Mouse (Mus musculus) hindbrain, embryonic 11.5 days (tissue): Measurements from ENCODE around the gene Nop56. TPM values are rescaled to one million over a fixed set of nuclear protein-coding genes. Genes with fewer than 3 reads are reported as not detected.

ENCODE experiments used
- ATAC-seq: fragments of 200-750 bp; cut with Nextera tagmentation; 2 replicates; pipeline ENCODE4 v1.8.0; 2017; ENCODE audit warnings: mild to moderate bottlenecking, moderate TSS enrichment, moderate library complexity; ENCODE audit not compliant: low FRiP score
- DNase-seq: peaks from one replicate; pipeline ENCODE4 v3.0.0-alpha.2; 2015; ENCODE audit warnings: low spot score
- H3K27ac ChIP-seq: fragments of 300-500 bp; sonication (generic); 2 replicates; pipeline ENCODE4 v1.5.1; 2014; ENCODE audit warnings: mild to moderate bottlenecking, low read depth, low read length
- H3K27me3 ChIP-seq: fragments of 300-500 bp; sonication (generic); 2 replicates; pipeline ENCODE4 v1.6.1; 2014; ENCODE audit warnings: mild to moderate bottlenecking, low read length, moderate library complexity, mixed read lengths; ENCODE audit not compliant: control insufficient read depth, insufficient read depth
- H3K36me3 ChIP-seq: fragments of 300-500 bp; sonication (generic); 2 replicates; pipeline ENCODE4 v1.6.1; 2014; ENCODE audit warnings: mild to moderate bottlenecking, low read length, moderate library complexity, mixed read lengths; ENCODE audit not compliant: control insufficient read depth, insufficient read depth
- H3K4me1 ChIP-seq: fragments of 300-500 bp; sonication (generic); replicated peaks from 2 replicates; pipeline ENCODE4 v1.6.1; 2014; ENCODE audit warnings: low read length, mixed read lengths; ENCODE audit not compliant: control insufficient read depth, insufficient read depth
- H3K4me2 ChIP-seq: fragments of 300-500 bp; sonication (generic); replicated peaks from 2 replicates; pipeline ENCODE4 v1.6.1; 2014; ENCODE audit warnings: mild to moderate bottlenecking, low read depth, low read length
- H3K4me3 ChIP-seq: fragments of 300-500 bp; sonication (generic); 2 replicates; pipeline ENCODE4 v1.5.1; 2014; ENCODE audit warnings: low read depth, low read length
- H3K9ac ChIP-seq: fragments of 300-500 bp; sonication (generic); 2 replicates; pipeline ENCODE4 v1.6.1; 2014; ENCODE audit warnings: low read depth, low read length
- H3K9me3 ChIP-seq: fragments of 300-500 bp; sonication (generic); 2 replicates; pipeline ENCODE4 v1.6.1; 2016; ENCODE audit warnings: low read length; ENCODE audit not compliant: control insufficient read depth
- WGBS: fragments of 180-500 bp; shearing (Covaris S2); extraction: QIAGEN DNeasy Blood & Tissue Kit; methylation state at CpG from one replicate; pipeline ENCODE4 v1.1.7; 2014; 5-methylcytosine and 5-hydroxymethylcytosine counted together
- polyA plus RNA-seq: library from polyadenylated mRNA; unstranded; fragments of >200 nt; fragmentation: Nextera tagmentation; extraction: Ambion mirVana; gene quantifications from 2 replicates; pipeline ENCODE4 v1.2.1, GENCODE M21; 2014

Gene Nop56
- polyA plus RNA-seq, 1 experiment from 2014 or later = 297 TPM

GRCm38 (mm10) chr2:130273732-130274131, 498 bp upstream of the Nop56 start:
- ATAC-seq (peak; percentile 39; the same call in 1 of the 2 replicates), DNase-seq (no peak)
- no peaks in the 10 kb centered on the region for H3K9me3 ChIP-seq
- peak overlapping the region; percentile 87 for H3K4me2 ChIP-seq
- H3K4me1 ChIP-seq = peaks cover 3% of the 10 kb centered on the region; the same call in 1 of the 2 replicates
- H3K4me3 ChIP-seq = peak overlapping the region; percentile 94
- H3K27ac ChIP-seq = peak overlapping the region; percentile 89
- H3K27me3 ChIP-seq = no peaks in the 10 kb centered on the region
- peaks cover 13% of the 10 kb centered on the region; the same call in 1 of the 2 replicates for H3K36me3 ChIP-seq
- WGBS = 2% methylated on average over 14 of the region's 14 CpGs
- H3K9ac ChIP-seq = peak overlapping the region; percentile 96

- peak overlapping the region; percentile 96 for H3K9ac ChIP-seq
- H3K4me2 ChIP-seq = peak overlapping the region; percentile 87
- H3K4me1 ChIP-seq = peaks cover 3% of the 10 kb centered on the region; the same call in 1 of the 2 replicates
- H3K27ac ChIP-seq = peak overlapping the region; percentile 89
- ATAC-seq (no peak), DNase-seq (no peak)
- peaks cover 13% of the 10 kb centered on the region; the same call in 1 of the 2 replicates for H3K36me3 ChIP-seq
- peak overlapping the region; percentile 94 for H3K4me3 ChIP-seq
- no peaks in the 10 kb centered on the region for H3K9me3 ChIP-seq
- no peaks in the 10 kb centered on the region for H3K27me3 ChIP-seq
- 3% methylated on average over 10 of the region's 10 CpGs for WGBS
These were observed 632 bp downstream of the Nop56 start for GRCm38 (mm10) chr2:130274862-130275261.

- no peak for ATAC-seq
- peaks cover 16% of the 10 kb centered on the region; the same call in 1 of the 2 replicates for H3K36me3 ChIP-seq
These were observed 1.4 kb downstream of the Nop56 start for GRCm38 (mm10) chr2:130275649-130276048.

GRCm38 (mm10) chr2:130279600-130280091, 5.4 kb downstream of the Nop56 start:
- H3K9me3 ChIP-seq = no peaks in the 10 kb centered on the region
- no peak overlapping the region for H3K4me3 ChIP-seq
- no peak overlapping the region for H3K27ac ChIP-seq
- 45% methylated on average over 8 of the region's 8 CpGs for WGBS
- H3K4me1 ChIP-seq = peaks cover 3% of the 10 kb centered on the region; the same call in 1 of the 2 replicates
- H3K4me2 ChIP-seq = no peak overlapping the region
- no peaks in the 10 kb centered on the region for H3K27me3 ChIP-seq
- no peak overlapping the region for H3K9ac ChIP-seq
- H3K36me3 ChIP-seq = peaks cover 16% of the 10 kb centered on the region; the same call in 1 of the 2 replicates
- ATAC-seq = no peak
- DNase-seq = no peak

More at GRCm38 (mm10) chr2:130275649-130276048, 1.4 kb downstream of the Nop56 start:
- H3K27ac ChIP-seq = no peak overlapping the region
- H3K4me1 ChIP-seq = peaks cover 3% of the 10 kb centered on the region; the same call in 1 of the 2 replicates
- peak overlapping the region; percentile 87 for H3K4me2 ChIP-seq
- no peak overlapping the region for H3K9ac ChIP-seq
- H3K27me3 ChIP-seq = no peaks in the 10 kb centered on the region
- H3K9me3 ChIP-seq = no peaks in the 10 kb centered on the region
- H3K4me3 ChIP-seq = peak overlapping the region; percentile 94
- DNase-seq = peak; percentile 86
- WGBS = 51% methylated on average over 6 of the region's 6 CpGs

- H3K27ac ChIP-seq = no peak overlapping the region
These were observed 6.0 kb downstream of the Nop56 start for GRCm38 (mm10) chr2:130280224-130280623.

GRCm38 (mm10) chr2:130280818-130281217, 6.6 kb downstream of the Nop56 start:
- Histone ChIP-seq H3K4me1 (no peaks in the 10 kb centered on the region), H3K27ac (no peak overlapping the region), H3K27me3 (no peaks in the 10 kb centered on the region), H3K4me3 (no peak overlapping the region), H3K36me3 (peaks cover 12% of the 10 kb centered on the region; the same call in 1 of the 2 replicates), H3K9me3 (no peaks in the 10 kb centered on the region), H3K9ac (no peak overlapping the region), H3K4me2 (no peak overlapping the region)
- WGBS = 88% methylated on average over 4 of the region's 4 CpGs
- ATAC-seq (no peak), DNase-seq (no peak)

More at GRCm38 (mm10) chr2:130280224-130280623, 6.0 kb downstream of the Nop56 start:
- Histone ChIP-seq H3K27me3 (no peaks in the 10 kb centered on the region), H3K4me3 (no peak overlapping the region), H3K9ac (no peak overlapping the region), H3K4me1 (peaks cover 3% of the 10 kb centered on the region; the same call in 1 of the 2 replicates), H3K9me3 (no peaks in the 10 kb centered on the region), H3K4me2 (no peak overlapping the region), H3K36me3 (peaks cover 16% of the 10 kb centered on the region; the same call in 1 of the 2 replicates)
- DNase-seq (no peak), ATAC-seq (no peak)
- 67% methylated on average over 7 of the region's 7 CpGs for WGBS

- ATAC-seq (peak; percentile 88), DNase-seq (peak; percentile 88)
- 0 out of 2 replicates have a peak within 1 kb of the TSS, but pooled peaks have one; percentile 39 for H3K27ac ChIP-seq
- peak within 1 kb of the TSS; percentile 87 for H3K4me3 ChIP-seq
- H3K36me3 ChIP-seq = 0 out of 2 replicates have a peak, but pooled peaks cover 4% of the 10 kb centered on the region
- no peaks in the 10 kb centered on the region for H3K4me1 ChIP-seq
- peak within 1 kb of the TSS; percentile 93 for H3K4me2 ChIP-seq
- WGBS = under 1% methylated on average over 51 of the region's 51 CpGs
- H3K27me3 ChIP-seq = no peaks in the 10 kb centered on the region
- H3K9me3 ChIP-seq = no peaks in the 10 kb centered on the region
- H3K9ac ChIP-seq = peak within 1 kb of the TSS; percentile 89
These were observed 9.8 kb downstream of the Nop56 start, which contains the start of gene Idh3b for GRCm38 (mm10) chr2:130283854-130284654. Idh3b (minus strand) TSS chr2:130284547.

- DNase-seq (no peak), ATAC-seq (no peak)
- Histone ChIP-seq H3K9me3 (no peaks in the 10 kb centered on the region), H3K4me2 (no peak overlapping the region), H3K4me3 (no peak overlapping the region), H3K36me3 (no peaks in the 10 kb centered on the region), H3K27me3 (no peaks in the 10 kb centered on the region), H3K4me1 (peaks cover 2% of the 10 kb centered on the region; the same call in 1 of the 2 replicates), H3K9ac (no peak overlapping the region), H3K27ac (no peak overlapping the region)
- WGBS = 63% methylated on average over 4 of the region's 4 CpGs
These were observed 14.9 kb downstream of the Nop56 start for GRCm38 (mm10) chr2:130289086-130289485.
